Mouse (Mus musculus) left cerebral cortex, adult 9 months (tissue): ENCODE results near the gene Frmd4b.
"Not testable (repeated sequence)": the region's sequence is repeated elsewhere in the genome, so short reads cannot be mapped to it uniquely, and the experiment has no call there.

Experiments
- DNase-seq, 2 experiments: peaks; one replicate each; pipeline ENCODE4 v3.0.0; 2022; ENCODE audit warnings: low spot score in 2 of 2

Frmd4b gene

GRCm38 (mm10) chr6:97419771-97420446, 197.4 kb downstream of the Frmd4b start:
- peak; percentile 48 to 89 for DNase-seq

- DNase-seq = peak in 1 of 2 experiments; percentile 49
Measured at GRCm38 (mm10) chr6:97416972-97417554, 200.3 kb downstream of the Frmd4b start.

- DNase-seq = not testable (repeated sequence)
Measured at GRCm38 (mm10) chr6:97415578-97415977, 201.8 kb downstream of the Frmd4b start.

GRCm38 (mm10) chr6:97413453-97413852, 203.9 kb downstream of the Frmd4b start:
- no peak for DNase-seq

GRCm38 (mm10) chr6:97412403-97412802, 204.9 kb downstream of the Frmd4b start:
- no peak for DNase-seq

GRCm38 (mm10) chr6:97411327-97411726, 206.0 kb downstream of the Frmd4b start:
- no peak for DNase-seq

- no peak for DNase-seq
Measured at GRCm38 (mm10) chr6:97409467-97410239, 207.7 kb downstream of the Frmd4b start.

GRCm38 (mm10) chr6:97407914-97408313, 209.4 kb downstream of the Frmd4b start:
- DNase-seq = no peak

GRCm38 (mm10) chr6:97407425-97407824, 209.9 kb downstream of the Frmd4b start:
- no peak for DNase-seq

GRCm38 (mm10) chr6:97405311-97405710, 212.0 kb downstream of the Frmd4b start:
- peak in 1 of 2 experiments; percentile 25 for DNase-seq

- no peak for DNase-seq
Measured at GRCm38 (mm10) chr6:97402822-97403472, 214.4 kb downstream of the Frmd4b start.

GRCm38 (mm10) chr6:97400446-97400845, 216.9 kb downstream of the Frmd4b start:
- DNase-seq = no peak

GRCm38 (mm10) chr6:97397935-97398334, 219.4 kb downstream of the Frmd4b start:
- DNase-seq = no peak

GRCm38 (mm10) chr6:97396957-97397354, 220.4 kb downstream of the Frmd4b start:
- DNase-seq = no peak

- peak in 1 of 2 experiments; percentile 27 for DNase-seq
Measured at GRCm38 (mm10) chr6:97396351-97396956, 220.9 kb downstream of the Frmd4b start.

GRCm38 (mm10) chr6:97395477-97396350, 221.6 kb downstream of the Frmd4b start:
- DNase-seq = no peak

GRCm38 (mm10) chr6:97394473-97395075, 222.8 kb downstream of the Frmd4b start:
- no peak for DNase-seq

- DNase-seq = no peak
Measured at GRCm38 (mm10) chr6:97392912-97393311, 224.4 kb downstream of the Frmd4b start.

- no peak for DNase-seq
Measured at GRCm38 (mm10) chr6:97387388-97387787, 230.0 kb downstream of the Frmd4b start.

GRCm38 (mm10) chr6:97384918-97385317, 232.4 kb downstream of the Frmd4b start:
- no peak for DNase-seq
